Mouse (Mus musculus) stomach, postnatal 0 days (tissue): ENCODE measurements around the gene Depdc1b. TPM values are rescaled to one million over a fixed set of nuclear protein-coding genes. Genes with fewer than 3 reads are reported as not detected.

Experiments
- ATAC-seq: fragments of 200-750 bp; cut with Nextera tagmentation; 2 replicates; pipeline ENCODE4 v1.8.0; 2017; ENCODE audit not compliant: low FRiP score, low TSS enrichment
- DNase-seq: peaks from one replicate; pipeline ENCODE4 v3.0.0-alpha.2; 2016; ENCODE audit warnings: low spot score
- H3K27ac ChIP-seq: fragments of 300-500 bp; sonication (generic); replicated peaks from 2 replicates; pipeline ENCODE4 v1.5.1; 2014; ENCODE audit warnings: mild to moderate bottlenecking, control low read depth
- H3K27me3 ChIP-seq: fragments of 300-500 bp; sonication (generic); 2 replicates; pipeline ENCODE4 v1.6.1; 2014; ENCODE audit warnings: low read length; ENCODE audit not compliant: control insufficient read depth, insufficient read depth
- H3K36me3 ChIP-seq: fragments of 300-500 bp; sonication (generic); 2 replicates; pipeline ENCODE4 v1.6.1; 2014; ENCODE audit warnings: low read length, mixed read lengths; ENCODE audit not compliant: control insufficient read depth, insufficient read depth
- H3K4me1 ChIP-seq: fragments of 300-500 bp; sonication (generic); replicated peaks from 2 replicates; pipeline ENCODE4 v1.6.1; 2014; ENCODE audit warnings: antibody characterized with exemption; ENCODE audit not compliant: control insufficient read depth, insufficient read depth
- H3K4me2 ChIP-seq: fragments of 300-500 bp; sonication (generic); replicated peaks from 2 replicates; pipeline ENCODE4 v1.6.1; 2014; ENCODE audit warnings: low read depth, mild to moderate bottlenecking, control low read depth, moderate library complexity
- H3K4me3 ChIP-seq: fragments of 300-500 bp; sonication (generic); 2 replicates; pipeline ENCODE4 v1.5.1; 2014; ENCODE audit warnings: low read depth, low read length, control low read depth
- H3K9ac ChIP-seq: fragments of 300-500 bp; sonication (generic); 2 replicates; pipeline ENCODE4 v1.6.1; 2014; ENCODE audit warnings: mild to moderate bottlenecking, low read length, control low read depth, mixed read lengths
- H3K9me3 ChIP-seq: fragments of 300-500 bp; sonication (generic); 2 replicates; pipeline ENCODE4 v1.6.1; 2016; ENCODE audit warnings: low read length; ENCODE audit not compliant: control insufficient read depth
- CTCF ChIP-seq: IDR thresholded peaks from 2 replicates; pipeline ENCODE4 v1.5.1; 2016; ENCODE audit warnings: antibody characterized with exemption, low read depth, mild to moderate bottlenecking, moderate library complexity
- EP300 ChIP-seq: optimal IDR thresholded peaks from 2 replicates; pipeline ENCODE3; 2016; ENCODE audit warnings: antibody characterized with exemption
- WGBS: fragments of 180-500 bp; shearing (Covaris S2); extraction: QIAGEN DNeasy Blood & Tissue Kit; methylation state at CpG from one replicate; pipeline ENCODE4 v1.1.7; 2014; 5-methylcytosine and 5-hydroxymethylcytosine counted together
- polyA plus RNA-seq: library from polyadenylated mRNA; unstranded; fragments of >200 nt; fragmentation: Nextera tagmentation; extraction: Ambion mirVana; gene quantifications from 2 replicates; pipeline ENCODE4 v1.2.1, GENCODE M21; 2015

Gene Depdc1b
- polyA plus RNA-seq, 1 experiment from 2014 or later = 1.2 TPM

- ATAC-seq (peak; percentile 82; the same call in 1 of the 2 replicates), DNase-seq (peak; percentile 24)
- Histone ChIP-seq H3K4me3 (no peak overlapping the region), H3K36me3 (no peaks in the 10 kb centered on the region), H3K27ac (no peak overlapping the region), H3K9ac (no peak overlapping the region), H3K4me1 (no peaks in the 10 kb centered on the region), H3K4me2 (no peak overlapping the region), H3K27me3 (no peaks in the 10 kb centered on the region), H3K9me3 (no peaks in the 10 kb centered on the region)
- no peak for TF ChIP-seq EP300
- WGBS = 75% methylated on average over 7 of the region's 7 CpGs
These were observed 10.9 kb downstream of the Depdc1b start for GRCm38 (mm10) chr13:108327047-108327446.

GRCm38 (mm10) chr13:108328406-108329180 lies 12.5 kb downstream of the Depdc1b start:
- 90% methylated on average over 21 of the region's 21 CpGs for WGBS
- no peak for DNase-seq

DNA sequence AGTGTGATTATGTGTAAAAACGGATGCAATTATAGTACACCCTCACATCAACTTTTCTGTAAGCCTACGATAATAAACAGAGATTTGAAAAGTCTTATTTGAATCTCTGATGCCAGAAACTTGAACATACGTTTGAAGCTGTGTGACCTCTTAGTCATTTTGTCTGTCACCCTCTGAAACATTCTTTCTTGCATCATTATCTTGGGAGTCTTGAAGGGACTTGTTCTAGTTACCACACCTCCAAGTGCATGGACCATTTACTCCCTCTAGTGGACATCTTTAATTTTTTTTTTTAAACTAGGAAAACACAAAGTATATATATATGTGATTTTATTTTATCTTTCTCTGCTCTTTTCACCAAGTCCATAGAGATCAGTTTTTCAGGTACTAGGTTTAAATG lies 13.6 kb downstream of the Depdc1b start:
- Histone ChIP-seq H3K27me3 (no peaks in the 10 kb centered on the region), H3K4me1 (no peaks in the 10 kb centered on the region), H3K9ac (no peak overlapping the region), H3K9me3 (no peaks in the 10 kb centered on the region), H3K36me3 (no peaks in the 10 kb centered on the region), H3K4me2 (no peak overlapping the region), H3K4me3 (no peak overlapping the region), H3K27ac (no peak overlapping the region)
- no peak for ATAC-seq
- WGBS = 50% methylated on average over 3 of the region's 3 CpGs
- no peak for DNase-seq
- TF ChIP-seq EP300 = no peak
- TF ChIP-seq CTCF = peak; percentile 83

More at GRCm38 (mm10) chr13:108328406-108329180, 12.5 kb downstream of the Depdc1b start:
- H3K9me3 ChIP-seq = no peaks in the 10 kb centered on the region
- TF ChIP-seq CTCF (no peak), EP300 (no peak)
- H3K27me3 ChIP-seq = no peaks in the 10 kb centered on the region
- no peak for ATAC-seq
- no peak overlapping the region for H3K27ac ChIP-seq
- H3K36me3 ChIP-seq = no peaks in the 10 kb centered on the region
- H3K9ac ChIP-seq = no peak overlapping the region
- no peak overlapping the region for H3K4me2 ChIP-seq
- H3K4me3 ChIP-seq = no peak overlapping the region
- H3K4me1 ChIP-seq = no peaks in the 10 kb centered on the region

DNA sequence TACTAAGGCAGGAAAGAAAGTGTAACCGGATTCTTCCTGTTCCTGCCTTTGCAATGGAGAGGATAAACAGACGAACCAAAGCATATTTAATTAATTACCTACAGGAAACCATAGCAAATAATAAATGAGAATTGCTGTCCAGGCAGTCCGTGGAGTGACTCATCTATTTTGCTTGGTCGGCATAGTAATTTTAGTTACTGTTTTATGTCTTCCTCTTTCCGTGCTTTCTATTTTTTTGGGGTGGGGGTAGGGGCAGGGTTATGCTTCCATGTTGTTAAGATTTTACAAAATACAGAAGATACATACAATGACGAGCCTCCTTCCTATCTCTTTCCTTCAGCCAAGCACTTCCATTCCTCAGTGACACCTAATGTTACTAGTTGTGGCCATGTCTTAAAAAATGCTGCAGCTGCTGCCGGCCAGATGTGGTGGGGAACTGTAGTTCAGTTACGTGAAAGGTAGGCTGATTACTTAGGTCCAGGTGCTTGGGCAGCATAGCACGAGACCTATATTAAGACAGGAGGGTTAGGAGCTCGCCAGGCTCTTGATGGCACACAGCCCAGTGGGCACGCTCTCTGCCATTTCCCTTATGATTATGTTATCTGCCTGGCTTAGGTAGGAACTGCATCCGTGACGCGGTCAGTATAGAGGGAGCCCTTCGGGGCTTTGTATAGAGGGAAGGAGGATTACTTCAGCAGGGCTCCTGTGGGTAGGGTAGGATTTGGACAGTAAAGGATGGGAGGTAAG lies 19.3 kb downstream of the Depdc1b start:
- no peak overlapping the region for H3K4me2 ChIP-seq
- TF ChIP-seq EP300 = no peak
- TF ChIP-seq CTCF = no peak
- DNase-seq (no peak), ATAC-seq (peak; percentile 41; the same call in 1 of the 2 replicates)
- no peak overlapping the region for H3K27ac ChIP-seq
- H3K4me1 ChIP-seq = no peaks in the 10 kb centered on the region
- 63% methylated on average over 15 of the region's 15 CpGs for WGBS
- no peaks in the 10 kb centered on the region for H3K27me3 ChIP-seq
- no peaks in the 10 kb centered on the region for H3K9me3 ChIP-seq
- no peaks in the 10 kb centered on the region for H3K36me3 ChIP-seq
- H3K4me3 ChIP-seq = no peak overlapping the region
- H3K9ac ChIP-seq = no peak overlapping the region

- ATAC-seq = no peak
- no peak for DNase-seq
- Histone ChIP-seq H3K27me3 (no peaks in the 10 kb centered on the region), H3K4me2 (no peak overlapping the region), H3K9me3 (no peaks in the 10 kb centered on the region), H3K4me1 (no peaks in the 10 kb centered on the region), H3K36me3 (no peaks in the 10 kb centered on the region), H3K27ac (no peak overlapping the region), H3K9ac (no peak overlapping the region), H3K4me3 (no peak overlapping the region)
- TF ChIP-seq EP300 = no peak
- TF ChIP-seq CTCF = no peak
- WGBS = 96% methylated on average over 11 of the region's 11 CpGs
These were observed 20.1 kb downstream of the Depdc1b start for GRCm38 (mm10) chr13:108336192-108336591.

DNA sequence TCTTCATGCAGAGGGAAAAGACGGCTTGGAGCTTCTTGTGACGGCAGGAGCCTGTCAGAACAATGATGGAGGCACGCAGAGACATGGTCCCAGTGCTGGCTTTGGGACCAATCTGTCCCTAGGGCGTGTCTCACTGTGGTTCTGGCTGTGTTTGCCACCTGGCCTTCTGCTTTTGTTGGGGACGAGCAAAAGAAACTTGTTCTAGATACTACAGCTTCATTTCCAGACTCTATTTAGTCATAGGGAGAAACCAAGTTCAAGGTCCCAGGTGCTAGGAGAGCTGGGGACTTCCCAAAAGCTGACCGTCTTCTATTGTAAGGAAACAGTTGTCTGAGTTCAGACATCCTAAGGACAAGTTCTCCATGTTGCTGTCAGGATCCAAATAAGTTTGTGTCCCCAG lies 21.2 kb downstream of the Depdc1b start:
- 79% methylated on average over 6 of the region's 6 CpGs for WGBS
- no peak for ATAC-seq
- no peak for DNase-seq
- H3K9me3 ChIP-seq = no peaks in the 10 kb centered on the region
- no peak overlapping the region for H3K4me3 ChIP-seq
- TF ChIP-seq EP300 (no peak), CTCF (no peak)
- no peak overlapping the region for H3K9ac ChIP-seq
- no peak overlapping the region for H3K27ac ChIP-seq
- no peaks in the 10 kb centered on the region for H3K36me3 ChIP-seq
- no peaks in the 10 kb centered on the region for H3K4me1 ChIP-seq
- H3K27me3 ChIP-seq = no peaks in the 10 kb centered on the region
- no peak overlapping the region for H3K4me2 ChIP-seq
